Mouse (Mus musculus): ENCODE data around the gene Lypd6. TPM values are rescaled to one million over a fixed set of nuclear protein-coding genes. Genes with fewer than 3 reads are reported as not detected.

Lypd6 gene
- polyA plus RNA-seq, 1 experiment from 2014 or later = 20.1 TPM

DNA sequence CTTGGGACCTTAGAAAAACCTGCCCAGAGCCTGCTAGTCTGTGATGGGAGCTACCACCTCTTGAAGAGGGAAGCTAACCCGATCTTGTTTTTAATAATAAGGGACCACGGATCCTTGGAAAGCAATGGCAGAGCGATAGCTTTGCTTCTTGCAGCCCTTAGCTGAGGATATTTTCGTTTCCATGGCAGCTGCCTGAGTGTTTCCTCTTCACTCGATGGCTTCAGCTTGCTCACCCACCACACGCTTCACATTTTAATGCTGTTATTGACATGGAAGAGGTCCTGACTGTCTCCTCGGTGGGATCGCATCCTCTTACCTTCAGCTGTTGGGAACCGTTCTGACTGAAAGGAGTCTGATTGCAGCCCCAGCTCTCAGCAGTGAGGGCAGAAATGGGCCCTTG, 54.6 kb downstream of the Lypd6 start:
- no peaks in the 10 kb centered on the region for H3K9me3 ChIP-seq (replicated peaks; ENCODE audit: control insufficient read depth, low read length)
- ATAC-seq (ENCODE audit: insufficient read depth, low FRiP score) = no peak
- H3K4me1 ChIP-seq (ENCODE audit: control insufficient read depth, insufficient read depth, low read length) = peaks cover 3% of the 10 kb centered on the region; the same call in 1 of the 2 replicates
- no peak overlapping the region for H3K4me2 ChIP-seq (ENCODE audit: low read depth, low read length)
- WGBS = 87% methylated on average over 9 of the region's 9 CpGs
- H3K27ac ChIP-seq (ENCODE audit: low read length) = no peak overlapping the region
- no peaks in the 10 kb centered on the region for H3K27me3 ChIP-seq (ENCODE audit: control insufficient read depth, insufficient read depth, low read length)
- H3K4me3 ChIP-seq (replicated peaks; ENCODE audit: low read length) = no peak overlapping the region
- H3K36me3 ChIP-seq (ENCODE audit: control insufficient read depth, insufficient read depth, low read length) = no peaks in the 10 kb centered on the region
- H3K9ac ChIP-seq (ENCODE audit: low read length) = no peak overlapping the region

DNA sequence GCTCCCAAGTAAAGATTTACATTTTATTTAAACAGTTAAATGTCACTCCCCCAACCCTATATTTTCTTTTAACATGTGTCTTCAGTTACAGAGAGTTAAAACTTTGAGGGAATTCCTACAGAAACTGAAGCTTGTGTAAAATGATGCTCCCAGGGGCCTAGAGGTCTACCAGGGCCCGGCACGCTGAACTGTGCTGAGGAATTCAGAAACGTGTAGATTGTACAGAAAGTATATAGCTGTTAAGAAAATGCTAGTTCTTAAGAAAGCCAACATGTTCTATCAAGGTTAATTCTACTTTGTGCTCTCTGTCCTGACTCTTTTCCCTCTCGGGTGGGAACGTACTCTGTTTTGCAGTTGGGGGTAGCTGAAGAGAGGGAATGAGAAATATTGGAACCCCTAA, 57.1 kb downstream of the Lypd6 start:
- Histone ChIP-seq H3K9me3 (replicated peaks; ENCODE audit: control insufficient read depth, low read length) (no peaks in the 10 kb centered on the region), H3K4me2 (ENCODE audit: low read depth, low read length) (no peak overlapping the region), H3K9ac (ENCODE audit: low read length) (no peak overlapping the region), H3K27me3 (ENCODE audit: control insufficient read depth, insufficient read depth, low read length) (no peaks in the 10 kb centered on the region), H3K4me1 (ENCODE audit: control insufficient read depth, insufficient read depth, low read length) (peaks cover 3% of the 10 kb centered on the region; the same call in 1 of the 2 replicates), H3K27ac (ENCODE audit: low read length) (no peak overlapping the region), H3K36me3 (ENCODE audit: control insufficient read depth, insufficient read depth, low read length) (no peaks in the 10 kb centered on the region), H3K4me3 (replicated peaks; ENCODE audit: low read length) (no peak overlapping the region)
- WGBS = 82% methylated on average over 5 of the region's 5 CpGs
- no peak for ATAC-seq (ENCODE audit: insufficient read depth, low FRiP score)

DNA sequence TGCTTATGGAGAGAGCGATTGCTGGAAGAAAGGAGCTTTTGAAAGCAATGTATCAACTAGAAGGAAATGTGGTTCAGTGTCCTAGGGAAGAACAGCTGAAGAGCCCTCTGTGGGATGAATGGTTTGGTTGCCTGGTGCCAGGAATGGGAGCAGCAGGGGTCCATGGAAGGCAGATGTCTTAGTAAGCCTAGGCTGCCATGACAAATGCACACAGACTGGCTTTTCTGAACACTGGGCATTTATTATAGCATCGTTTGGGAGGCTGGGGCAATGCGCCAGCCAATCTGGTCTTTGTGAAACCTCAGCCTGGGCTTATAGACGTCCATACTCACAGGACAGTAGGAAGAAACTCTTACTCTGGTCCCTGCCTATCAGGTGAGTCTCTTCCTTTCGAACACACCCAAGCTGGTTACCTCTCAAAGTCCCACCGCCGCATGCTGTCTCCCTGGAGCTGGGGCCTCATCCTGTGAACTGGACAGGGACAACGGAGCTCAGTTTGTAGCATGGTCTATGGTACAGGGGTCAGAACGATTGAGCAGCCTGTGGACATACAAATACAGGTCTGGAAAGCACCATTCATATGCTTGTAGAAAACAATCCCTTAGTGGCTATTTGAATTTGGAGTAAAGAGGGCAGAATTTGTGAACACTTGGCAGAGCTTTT, 61.4 kb downstream of the Lypd6 start:
- H3K36me3 ChIP-seq (ENCODE audit: control insufficient read depth, insufficient read depth, low read length) = no peaks in the 10 kb centered on the region
- 81% methylated on average over 9 of the region's 9 CpGs for WGBS
- H3K27ac ChIP-seq (ENCODE audit: low read length) = no peak overlapping the region
- H3K9ac ChIP-seq (ENCODE audit: low read length) = no peak overlapping the region
- ATAC-seq (ENCODE audit: insufficient read depth, low FRiP score) = no peak
- H3K4me2 ChIP-seq (ENCODE audit: low read depth, low read length) = no peak overlapping the region
- H3K27me3 ChIP-seq (ENCODE audit: control insufficient read depth, insufficient read depth, low read length) = no peaks in the 10 kb centered on the region
- no peak overlapping the region for H3K4me3 ChIP-seq (replicated peaks; ENCODE audit: low read length)
- H3K9me3 ChIP-seq (replicated peaks; ENCODE audit: control insufficient read depth, low read length) = no peaks in the 10 kb centered on the region
- no peaks in the 10 kb centered on the region for H3K4me1 ChIP-seq (ENCODE audit: control insufficient read depth, insufficient read depth, low read length)

DNA sequence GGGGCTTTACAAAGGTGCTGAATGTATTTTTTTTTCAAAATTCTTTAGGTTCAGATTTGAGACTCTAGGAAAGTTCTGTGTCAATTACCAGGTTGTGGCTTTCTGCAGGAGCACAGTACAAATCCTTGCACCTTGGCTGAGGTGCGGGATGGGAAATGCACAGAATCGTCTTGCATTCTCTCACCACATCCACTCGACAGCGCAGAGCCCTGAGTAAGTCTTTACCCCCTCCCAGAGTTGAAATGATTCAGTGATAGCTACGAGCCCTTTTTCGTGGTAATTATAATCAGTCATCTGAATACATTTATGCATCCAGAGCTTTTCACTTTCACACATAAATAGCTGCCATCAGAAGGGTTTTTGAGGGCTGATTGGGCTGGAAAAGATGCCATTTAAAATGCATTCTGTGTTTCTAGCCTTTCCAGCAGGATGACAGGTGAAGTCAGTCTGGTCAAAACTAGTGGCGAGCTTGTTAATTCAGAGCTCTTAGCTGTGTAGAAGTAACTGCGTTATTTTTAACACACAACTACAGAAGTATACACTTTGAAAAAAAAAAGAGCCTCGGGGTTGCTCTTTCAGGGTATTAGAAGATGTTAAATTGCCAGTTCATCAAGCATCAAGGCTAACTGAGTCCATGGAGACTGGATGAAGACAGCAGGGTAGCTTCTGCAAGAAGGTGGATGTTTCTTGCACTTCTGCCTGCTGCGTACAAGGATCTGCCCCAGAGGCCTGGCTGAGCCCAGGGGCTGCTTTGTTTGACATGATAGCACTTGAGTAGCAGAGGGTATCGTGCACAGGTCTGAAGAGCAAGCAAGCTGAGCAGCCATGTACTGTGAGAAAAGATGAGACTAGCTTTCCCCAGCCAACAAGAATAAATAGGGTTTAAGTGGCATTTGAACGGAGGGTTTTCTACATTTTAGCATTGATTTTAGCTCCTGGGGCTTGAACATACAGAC, 62.4 kb downstream of the Lypd6 start:
- Histone ChIP-seq H3K27ac (ENCODE audit: low read length) (no peak overlapping the region), H3K4me2 (ENCODE audit: low read depth, low read length) (no peak overlapping the region), H3K9me3 (replicated peaks; ENCODE audit: control insufficient read depth, low read length) (no peaks in the 10 kb centered on the region), H3K4me1 (ENCODE audit: control insufficient read depth, insufficient read depth, low read length) (no peaks in the 10 kb centered on the region), H3K27me3 (ENCODE audit: control insufficient read depth, insufficient read depth, low read length) (no peaks in the 10 kb centered on the region), H3K36me3 (ENCODE audit: control insufficient read depth, insufficient read depth, low read length) (no peaks in the 10 kb centered on the region), H3K9ac (ENCODE audit: low read length) (no peak overlapping the region), H3K4me3 (replicated peaks; ENCODE audit: low read length) (no peak overlapping the region)
- ATAC-seq (ENCODE audit: insufficient read depth, low FRiP score) = no peak
- 76% methylated on average over 12 of the region's 12 CpGs for WGBS

DNA sequence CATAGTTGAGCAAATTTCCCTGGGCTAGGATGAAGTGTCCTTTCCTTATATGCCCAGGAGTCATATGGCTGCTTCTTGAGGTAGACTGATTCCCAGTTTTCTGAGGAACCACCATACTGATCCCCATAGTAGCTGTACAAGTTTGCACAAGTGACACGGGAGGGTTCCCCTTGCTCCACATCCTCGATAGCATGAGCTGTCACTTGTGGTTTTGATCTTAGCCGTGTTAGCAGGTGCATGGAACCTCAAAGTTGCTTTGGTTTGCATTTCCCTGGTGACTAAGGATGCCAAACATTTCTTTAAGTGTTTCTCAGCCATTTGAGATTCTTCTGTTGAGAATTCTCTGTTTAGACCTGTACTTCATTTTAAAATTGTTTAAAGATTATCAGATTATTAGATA, 64.4 kb downstream of the Lypd6 start:
- Histone ChIP-seq H3K4me1 (ENCODE audit: control insufficient read depth, insufficient read depth, low read length) (no peaks in the 10 kb centered on the region), H3K27ac (ENCODE audit: low read length) (no peak overlapping the region), H3K9me3 (replicated peaks; ENCODE audit: control insufficient read depth, low read length) (no peaks in the 10 kb centered on the region), H3K4me3 (replicated peaks; ENCODE audit: low read length) (no peak overlapping the region), H3K9ac (ENCODE audit: low read length) (no peak overlapping the region), H3K4me2 (ENCODE audit: low read depth, low read length) (no peak overlapping the region), H3K36me3 (ENCODE audit: control insufficient read depth, insufficient read depth, low read length) (no peaks in the 10 kb centered on the region), H3K27me3 (ENCODE audit: control insufficient read depth, insufficient read depth, low read length) (no peaks in the 10 kb centered on the region)
- no peak for ATAC-seq (ENCODE audit: insufficient read depth, low FRiP score)
- 75% methylated on average over 3 of the region's 3 CpGs for WGBS

- no peak overlapping the region for H3K27ac ChIP-seq (ENCODE audit: low read length)
- no peaks in the 10 kb centered on the region for H3K4me1 ChIP-seq (ENCODE audit: control insufficient read depth, insufficient read depth, low read length)
- H3K27me3 ChIP-seq (ENCODE audit: control insufficient read depth, insufficient read depth, low read length) = no peaks in the 10 kb centered on the region
- H3K4me3 ChIP-seq (replicated peaks; ENCODE audit: low read length) = no peak overlapping the region
- no peak overlapping the region for H3K9ac ChIP-seq (ENCODE audit: low read length)
- ATAC-seq (ENCODE audit: insufficient read depth, low FRiP score) = peak; percentile 29; the same call in 1 of the 2 replicates
- no peak overlapping the region for H3K4me2 ChIP-seq (ENCODE audit: low read depth, low read length)
- H3K9me3 ChIP-seq (replicated peaks; ENCODE audit: control insufficient read depth, low read length) = no peaks in the 10 kb centered on the region
- H3K36me3 ChIP-seq (ENCODE audit: control insufficient read depth, insufficient read depth, low read length) = no peaks in the 10 kb centered on the region
- 67% methylated on average over 6 of the region's 6 CpGs for WGBS
Observed at GRCm38 (mm10) chr2:50143672-50144071, 77.4 kb downstream of the Lypd6 start.

DNA sequence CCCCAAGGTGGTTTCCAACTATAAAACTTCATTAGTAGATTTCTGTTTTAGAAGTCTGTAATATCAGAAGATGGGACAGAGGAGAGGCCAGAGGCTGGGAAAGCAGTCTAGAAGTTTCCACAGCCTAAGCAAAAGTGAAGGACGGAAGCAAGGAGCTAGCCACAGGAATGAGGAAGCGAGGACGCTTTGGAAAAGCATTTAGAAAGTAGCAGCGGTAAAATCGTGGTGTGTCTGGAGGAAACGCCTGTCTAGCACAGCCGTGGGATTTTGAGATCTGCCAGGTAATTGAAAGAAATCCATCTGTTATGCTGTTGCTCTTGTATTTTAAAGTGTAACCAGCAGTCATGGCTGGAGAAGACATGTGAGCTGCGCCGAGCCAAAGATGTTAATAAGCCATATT, 81.1 kb downstream of the Lypd6 start:
- Histone ChIP-seq H3K27me3 (ENCODE audit: control insufficient read depth, insufficient read depth, low read length) (no peaks in the 10 kb centered on the region), H3K9me3 (replicated peaks; ENCODE audit: control insufficient read depth, low read length) (no peaks in the 10 kb centered on the region), H3K4me2 (ENCODE audit: low read depth, low read length) (no peak overlapping the region), H3K36me3 (ENCODE audit: control insufficient read depth, insufficient read depth, low read length) (no peaks in the 10 kb centered on the region), H3K4me3 (replicated peaks; ENCODE audit: low read length) (no peak overlapping the region), H3K27ac (ENCODE audit: low read length) (no peak overlapping the region), H3K9ac (ENCODE audit: low read length) (no peak overlapping the region), H3K4me1 (ENCODE audit: control insufficient read depth, insufficient read depth, low read length) (no peaks in the 10 kb centered on the region; the same call in 1 of the 2 replicates)
- 62% methylated on average over 9 of the region's 9 CpGs for WGBS
- ATAC-seq (ENCODE audit: insufficient read depth, low FRiP score) = no peak

DNA sequence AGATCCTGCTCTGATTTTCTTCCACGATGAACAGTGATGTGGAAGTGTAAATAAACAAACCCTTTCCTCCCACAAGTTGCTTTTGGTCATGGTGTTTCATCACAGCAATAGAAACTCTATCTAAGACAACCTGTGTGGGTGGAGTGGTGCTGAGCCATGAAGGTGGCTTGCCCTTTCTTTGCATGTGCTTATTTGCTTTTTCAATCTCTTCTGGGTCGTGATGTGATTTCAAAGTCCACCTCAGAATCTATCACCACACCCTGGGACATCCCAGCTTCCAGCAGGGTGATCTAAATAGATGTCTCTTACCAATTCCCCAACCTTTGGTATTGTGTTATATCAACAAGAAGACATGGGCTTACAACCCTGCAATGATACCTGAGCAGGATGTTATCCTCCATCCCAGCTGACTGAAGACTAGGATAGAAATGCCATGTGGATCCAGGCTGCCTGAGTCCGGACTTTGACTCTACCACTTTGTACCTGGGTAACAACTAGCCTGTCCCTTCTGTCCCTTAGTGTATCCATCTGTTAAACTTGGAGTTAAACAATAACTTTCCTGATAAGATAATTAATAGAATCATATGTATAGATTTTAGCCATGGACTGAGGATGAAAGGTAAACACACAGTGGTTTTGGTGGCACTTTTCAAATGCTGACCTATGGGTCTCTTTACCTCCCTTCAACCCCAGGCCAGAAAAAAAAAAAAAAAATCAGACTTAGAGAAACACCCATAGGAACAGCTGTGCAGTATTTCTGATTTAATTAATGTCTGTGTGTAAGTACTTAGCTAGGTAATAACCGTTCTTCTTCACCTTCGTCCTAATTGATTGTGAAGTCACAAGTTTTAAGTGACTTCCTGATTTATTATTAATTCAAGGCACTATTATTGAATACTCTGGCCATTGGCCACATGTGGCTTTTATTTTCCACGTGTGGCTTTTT, 83.3 kb downstream of the Lypd6 start:
- Histone ChIP-seq H3K4me3 (replicated peaks; ENCODE audit: low read length) (no peak overlapping the region), H3K9ac (ENCODE audit: low read length) (no peak overlapping the region), H3K27me3 (ENCODE audit: control insufficient read depth, insufficient read depth, low read length) (no peaks in the 10 kb centered on the region), H3K4me2 (ENCODE audit: low read depth, low read length) (no peak overlapping the region), H3K36me3 (ENCODE audit: control insufficient read depth, insufficient read depth, low read length) (no peaks in the 10 kb centered on the region), H3K27ac (ENCODE audit: low read length) (peak overlapping the region; percentile 64; the same call in 1 of the 2 replicates), H3K4me1 (ENCODE audit: control insufficient read depth, insufficient read depth, low read length) (no peaks in the 10 kb centered on the region; the same call in 1 of the 2 replicates), H3K9me3 (replicated peaks; ENCODE audit: control insufficient read depth, low read length) (no peaks in the 10 kb centered on the region)
- 57% methylated on average over 6 of the region's 6 CpGs for WGBS
- peak; percentile 62; the same call in 1 of the 2 replicates for ATAC-seq (ENCODE audit: insufficient read depth, low FRiP score)

All from stomach, embryonic 16.5 days (tissue).